Mouse (Mus musculus): ENCODE measurements around the gene Gpc6.

Gene Gpc6

DNA sequence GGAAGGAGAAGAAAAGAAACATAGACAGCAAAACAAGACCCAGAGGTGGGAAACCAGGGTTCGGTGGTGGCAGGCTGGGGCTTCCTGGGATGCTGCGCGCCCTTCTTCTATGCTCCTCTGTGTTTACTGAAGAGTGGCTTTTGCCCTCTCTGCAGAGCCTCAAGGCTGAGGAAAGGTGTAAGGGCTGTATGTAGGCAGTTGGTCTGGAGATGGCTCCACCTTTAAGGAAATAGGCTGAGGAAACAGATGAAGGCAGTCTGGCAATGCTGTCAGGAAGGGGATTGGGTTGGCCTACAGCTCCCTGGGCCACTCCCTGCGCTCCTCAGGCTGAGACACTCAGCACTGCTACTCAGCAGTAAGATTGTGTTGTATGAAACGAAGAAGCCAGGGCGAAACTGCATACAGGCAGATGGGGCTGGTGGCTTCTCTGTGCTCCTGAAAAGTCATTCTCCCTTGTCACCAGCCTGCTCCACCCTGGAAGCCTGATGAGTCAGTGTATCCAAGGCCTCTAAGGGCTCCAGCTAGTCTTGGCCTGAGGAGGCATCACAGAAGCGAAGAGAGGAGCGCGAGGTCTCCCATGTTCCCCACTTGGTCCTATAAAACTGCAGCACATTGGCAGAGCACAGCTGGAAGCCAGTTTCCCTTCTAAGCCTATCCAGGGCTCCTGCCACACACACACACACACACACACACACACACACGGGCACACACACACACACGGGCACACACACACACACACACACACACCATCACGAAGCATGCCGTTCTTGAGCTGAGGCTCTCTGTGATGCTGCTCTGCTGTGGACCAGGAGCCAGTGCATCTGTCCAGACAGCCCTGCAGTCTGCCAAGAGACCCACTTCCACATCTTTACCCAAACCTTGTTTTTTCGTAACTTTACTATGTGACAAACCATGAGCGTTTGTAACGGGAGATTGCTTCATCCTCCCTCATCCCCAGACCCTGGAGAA, 1006.0 kb downstream of the Gpc6 start:
- DNase-seq (ENCODE audit: low spot score in 2 of 2): no peak

GRCm38 (mm10) chr14:117932163-117932851, 1007.2 kb downstream of the Gpc6 start:
- DNase-seq (ENCODE audit: low spot score in 2 of 2): no peak

DNA sequence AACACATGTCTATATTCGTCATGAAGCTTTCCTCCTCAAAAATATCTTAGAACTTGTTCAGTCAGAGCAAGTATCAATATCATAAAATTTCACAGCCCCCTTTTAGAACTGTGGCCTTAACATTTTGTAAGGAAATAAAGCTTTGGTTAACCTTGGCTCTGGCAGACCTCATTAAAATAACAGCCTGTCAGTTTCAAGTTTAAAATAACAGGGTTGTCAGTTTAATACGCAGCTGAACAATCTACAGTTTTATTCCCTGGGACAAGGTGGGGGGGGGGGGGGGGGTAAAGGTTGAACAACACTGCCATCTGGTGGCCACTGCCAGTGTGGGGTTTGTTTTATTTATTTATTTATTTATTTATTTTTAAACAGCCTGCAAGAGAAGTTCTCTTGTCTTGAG, 1013.4 kb downstream of the Gpc6 start:
- DNase-seq (ENCODE audit: low spot score in 2 of 2): peak in 1 of 2 experiments; percentile 11

DNA sequence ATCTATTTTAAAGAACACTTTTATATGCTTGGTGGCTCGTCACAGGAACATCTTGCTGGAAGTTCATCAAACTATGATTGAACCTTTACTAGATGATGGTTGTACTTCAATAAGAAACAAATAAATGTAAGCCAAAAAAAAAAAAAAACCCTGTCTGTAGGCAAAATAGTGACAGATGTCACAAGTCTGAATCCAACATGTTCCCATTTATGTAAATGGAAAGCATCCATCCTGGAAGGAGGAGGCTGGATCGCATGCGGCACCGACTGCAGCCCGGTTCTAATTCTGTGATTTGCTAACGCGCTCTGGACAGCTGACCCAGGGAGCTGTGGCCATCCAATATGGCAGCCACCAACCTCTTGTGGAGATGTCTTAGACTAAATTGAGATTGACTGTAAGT, 1014.4 kb downstream of the Gpc6 start:
- DNase-seq (ENCODE audit: low spot score in 2 of 2): no peak

DNA sequence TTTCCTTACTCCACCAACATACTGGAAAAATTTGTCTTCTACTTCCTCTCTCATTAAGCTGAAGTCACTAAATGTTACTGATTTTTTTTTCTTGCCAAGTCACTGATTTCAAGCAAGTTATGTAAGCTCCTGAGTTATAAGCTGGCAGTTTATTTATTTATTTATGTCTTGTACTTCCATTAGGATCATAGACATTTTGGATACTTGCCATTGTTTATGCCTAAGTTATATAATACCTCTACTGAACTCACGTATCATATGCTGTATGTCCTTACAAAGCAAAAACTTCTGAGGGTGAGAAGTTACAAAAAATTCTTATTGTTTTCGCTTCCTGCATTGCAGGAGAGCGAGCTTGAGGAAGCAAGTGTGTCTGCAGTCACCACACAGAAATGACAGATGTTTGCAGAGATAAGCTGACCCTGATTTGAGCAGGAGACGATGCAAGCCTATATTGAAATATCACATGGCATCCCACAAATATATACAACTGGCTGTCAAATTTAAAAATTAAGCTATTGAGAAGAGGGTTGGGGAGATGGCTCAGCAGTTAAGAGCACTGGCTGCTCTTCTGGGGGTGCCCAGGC, 1020.9 kb downstream of the Gpc6 start:
- DNase-seq (ENCODE audit: low spot score in 2 of 2): no peak

GRCm38 (mm10) chr14:117951265-117951664, 1026.2 kb downstream of the Gpc6 start:
- DNase-seq (ENCODE audit: low spot score in 2 of 2): no peak

DNA sequence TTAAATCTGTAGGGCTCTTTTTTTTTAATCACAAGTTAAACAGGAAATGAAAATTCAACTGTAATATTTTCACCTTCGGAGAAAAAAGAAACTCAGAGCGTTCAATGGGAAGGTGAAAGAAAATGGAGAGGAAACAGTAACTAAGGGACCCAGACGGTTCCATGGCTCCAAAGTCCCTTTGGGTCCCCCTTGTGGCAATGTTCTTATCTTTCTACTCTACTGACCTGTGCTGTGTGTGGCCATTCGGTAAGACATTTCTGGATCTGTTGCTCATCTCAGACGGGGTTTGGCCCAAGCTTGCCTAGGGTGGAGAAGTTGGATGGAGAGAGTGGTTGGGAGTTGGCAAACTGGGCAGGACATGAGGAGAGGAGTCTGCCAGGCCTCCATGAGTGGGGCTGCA, 1026.6 kb downstream of the Gpc6 start:
- no peak for DNase-seq (ENCODE audit: low spot score in 2 of 2)

- no peak for DNase-seq (ENCODE audit: low spot score in 2 of 2)
Observed at GRCm38 (mm10) chr14:117956051-117956450, 1030.9 kb downstream of the Gpc6 start.

DNA sequence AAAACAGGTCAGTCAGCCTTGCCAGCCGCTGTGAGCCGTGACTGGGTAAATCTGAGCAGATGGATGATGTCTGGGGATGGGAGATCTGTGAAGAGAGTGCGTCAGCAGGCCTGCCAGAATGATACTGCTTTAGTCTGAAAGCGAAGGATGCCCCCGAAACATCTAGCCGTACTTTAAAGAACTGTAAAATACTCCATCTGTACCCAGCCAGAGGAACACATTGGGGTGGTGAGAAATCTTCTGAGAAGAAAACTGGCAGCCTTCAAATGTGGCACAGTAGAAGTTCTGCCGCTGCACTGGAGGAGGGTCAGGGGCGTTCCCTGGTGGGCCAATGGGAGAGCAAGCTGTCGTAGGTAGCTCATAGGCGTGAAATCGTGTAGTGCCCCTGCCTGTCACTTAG, 1033.3 kb downstream of the Gpc6 start:
- DNase-seq (ENCODE audit: low spot score in 2 of 2): no peak

GRCm38 (mm10) chr14:117961267-117961666, 1036.2 kb downstream of the Gpc6 start:
- DNase-seq (ENCODE audit: low spot score in 2 of 2): no peak

GRCm38 (mm10) chr14:117961844-117962243, 1036.7 kb downstream of the Gpc6 start:
- DNase-seq (ENCODE audit: low spot score in 2 of 2): no peak

- peak in 1 of 2 experiments; percentile 7 for DNase-seq (ENCODE audit: low spot score in 2 of 2)
Observed at GRCm38 (mm10) chr14:117962453-117962852, 1037.3 kb downstream of the Gpc6 start.

- no peak for DNase-seq (ENCODE audit: low spot score in 2 of 2)
Observed at GRCm38 (mm10) chr14:117972576-117972975, 1047.5 kb downstream of the Gpc6 start.

- DNase-seq (ENCODE audit: low spot score in 2 of 2): no peak
Observed at GRCm38 (mm10) chr14:117981532-117981931, 1056.4 kb downstream of the Gpc6 start.

GRCm38 (mm10) chr14:117988444-117988843, 1063.3 kb downstream of the Gpc6 start:
- DNase-seq (ENCODE audit: low spot score in 2 of 2): no peak

- DNase-seq (ENCODE audit: low spot score in 2 of 2): no peak
Observed at GRCm38 (mm10) chr14:117990203-117990602, 1065.1 kb downstream of the Gpc6 start.

- DNase-seq (ENCODE audit: low spot score in 2 of 2): no peak
Observed at GRCm38 (mm10) chr14:117992600-117993256, 1067.6 kb downstream of the Gpc6 start.

DNA sequence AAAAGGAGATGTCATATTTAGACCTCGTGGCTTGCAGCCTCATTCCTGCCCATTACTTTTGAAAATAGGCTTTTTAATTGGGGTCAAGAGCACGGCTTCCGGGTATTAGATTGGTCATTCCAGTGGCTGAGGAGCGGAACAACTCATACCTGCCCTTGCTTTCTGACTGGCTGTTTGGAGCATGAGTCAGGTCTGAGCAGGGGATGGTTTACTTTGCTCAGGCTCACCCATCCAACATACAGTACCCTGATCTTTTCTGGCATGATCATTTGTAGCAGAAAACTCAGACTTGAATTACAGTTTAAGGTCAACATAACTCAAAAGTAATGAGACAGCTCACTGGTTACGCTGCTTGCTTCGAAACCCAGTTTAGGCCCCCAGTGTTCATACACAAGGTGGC, 1068.7 kb downstream of the Gpc6 start:
- no peak for DNase-seq (ENCODE audit: low spot score in 2 of 2)

- no peak for DNase-seq (ENCODE audit: low spot score in 2 of 2)
Observed at GRCm38 (mm10) chr14:118004434-118004833, 1079.3 kb downstream of the Gpc6 start.

- no peak for DNase-seq (ENCODE audit: low spot score in 2 of 2)
Observed at GRCm38 (mm10) chr14:118005697-118006096, 1080.6 kb downstream of the Gpc6 start.

DNA sequence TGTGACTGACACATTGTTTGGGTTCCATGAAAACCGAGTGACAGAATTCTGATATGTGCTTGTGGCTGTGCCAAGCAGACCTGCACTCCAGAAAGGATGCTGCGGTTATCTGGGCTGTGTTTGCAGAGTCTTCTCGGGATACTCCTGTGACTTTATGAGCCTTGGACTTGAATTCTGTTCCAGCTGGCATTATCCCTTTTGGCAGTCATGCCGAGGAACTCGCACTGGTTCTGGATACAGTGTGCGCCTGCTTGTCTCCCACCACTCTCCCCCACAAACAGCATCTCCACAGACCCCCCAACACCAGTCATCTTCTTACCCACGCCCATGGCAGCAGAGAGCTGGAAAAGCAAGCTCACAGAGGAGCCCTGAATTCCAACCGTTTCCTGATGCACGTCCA, 1084.4 kb downstream of the Gpc6 start:
- DNase-seq (ENCODE audit: low spot score in 2 of 2): no peak

- no peak for DNase-seq (ENCODE audit: low spot score in 2 of 2)
Observed at GRCm38 (mm10) chr14:118013237-118013636, 1088.1 kb downstream of the Gpc6 start.

Data from thymus, postnatal 10 days (tissue).